Mouse (Mus musculus): Measurements from ENCODE around the gene Rgs6. TPM values are rescaled to one million over a fixed set of nuclear protein-coding genes. Genes with fewer than 3 reads are reported as not detected.

Gene Rgs6
- polyA plus RNA-seq, 1 experiment from 2014 or later, result 2.6 TPM

- Histone ChIP-seq H3K4me1 (ENCODE audit: control insufficient read depth, insufficient read depth, low read length) (no peaks in the 10 kb centered on the region), H3K9ac (ENCODE audit: low read depth, low read length) (no peak overlapping the region), H3K27me3 (replicated peaks; ENCODE audit: control insufficient read depth, insufficient read depth, low read length) (no peaks in the 10 kb centered on the region), H3K9me3 (ENCODE audit: control insufficient read depth, low read length) (no peaks in the 10 kb centered on the region), H3K4me3 (ENCODE audit: low read depth, low read length) (no peak overlapping the region), H3K4me2 (ENCODE audit: low read depth, low read length) (no peak overlapping the region), H3K36me3 (ENCODE audit: control insufficient read depth, insufficient read depth, low read length) (no peaks in the 10 kb centered on the region), H3K27ac (replicated peaks; ENCODE audit: low read depth, low read length) (no peak overlapping the region)
- DNase-seq (ENCODE audit: low spot score) (no peak), ATAC-seq (ENCODE audit: low read depth) (no peak)
- WGBS, result 67% methylated on average over 6 of the region's 6 CpGs
Measured at GRCm38 (mm10) chr12:82819328-82819727, 231.2 kb downstream of the Rgs6 start.

GRCm38 (mm10) chr12:82819991-82820390, 231.9 kb downstream of the Rgs6 start:
- no peak overlapping the region for H3K4me3 ChIP-seq (ENCODE audit: low read depth, low read length)
- no peak overlapping the region for H3K9ac ChIP-seq (ENCODE audit: low read depth, low read length)
- ATAC-seq (ENCODE audit: low read depth), result no peak
- H3K4me1 ChIP-seq (ENCODE audit: control insufficient read depth, insufficient read depth, low read length), result no peaks in the 10 kb centered on the region
- H3K36me3 ChIP-seq (ENCODE audit: control insufficient read depth, insufficient read depth, low read length), result no peaks in the 10 kb centered on the region
- H3K4me2 ChIP-seq (ENCODE audit: low read depth, low read length), result no peak overlapping the region
- 80% methylated on average over 6 of the region's 6 CpGs for WGBS
- no peaks in the 10 kb centered on the region for H3K27me3 ChIP-seq (replicated peaks; ENCODE audit: control insufficient read depth, insufficient read depth, low read length)
- no peak for DNase-seq (ENCODE audit: low spot score)
- no peaks in the 10 kb centered on the region for H3K9me3 ChIP-seq (ENCODE audit: control insufficient read depth, low read length)
- H3K27ac ChIP-seq (replicated peaks; ENCODE audit: low read depth, low read length), result no peak overlapping the region

GRCm38 (mm10) chr12:82822821-82823620, 234.9 kb downstream of the Rgs6 start:
- no peak overlapping the region for H3K27ac ChIP-seq (replicated peaks; ENCODE audit: low read depth, low read length)
- no peaks in the 10 kb centered on the region for H3K27me3 ChIP-seq (replicated peaks; ENCODE audit: control insufficient read depth, insufficient read depth, low read length)
- no peaks in the 10 kb centered on the region for H3K4me1 ChIP-seq (ENCODE audit: control insufficient read depth, insufficient read depth, low read length)
- H3K9me3 ChIP-seq (ENCODE audit: control insufficient read depth, low read length), result no peaks in the 10 kb centered on the region
- no peak overlapping the region for H3K9ac ChIP-seq (ENCODE audit: low read depth, low read length)
- H3K4me2 ChIP-seq (ENCODE audit: low read depth, low read length), result no peak overlapping the region
- no peaks in the 10 kb centered on the region for H3K36me3 ChIP-seq (ENCODE audit: control insufficient read depth, insufficient read depth, low read length)
- no peak overlapping the region for H3K4me3 ChIP-seq (ENCODE audit: low read depth, low read length)
- ATAC-seq (ENCODE audit: low read depth) (no peak), DNase-seq (ENCODE audit: low spot score) (no peak)
- 77% methylated on average over 3 of the region's 3 CpGs for WGBS

- Histone ChIP-seq H3K36me3 (ENCODE audit: control insufficient read depth, insufficient read depth, low read length) (no peaks in the 10 kb centered on the region), H3K27ac (replicated peaks; ENCODE audit: low read depth, low read length) (no peak overlapping the region), H3K27me3 (replicated peaks; ENCODE audit: control insufficient read depth, insufficient read depth, low read length) (no peaks in the 10 kb centered on the region), H3K4me3 (ENCODE audit: low read depth, low read length) (no peak overlapping the region), H3K9ac (ENCODE audit: low read depth, low read length) (no peak overlapping the region), H3K4me2 (ENCODE audit: low read depth, low read length) (no peak overlapping the region), H3K4me1 (ENCODE audit: control insufficient read depth, insufficient read depth, low read length) (no peaks in the 10 kb centered on the region), H3K9me3 (ENCODE audit: control insufficient read depth, low read length) (no peaks in the 10 kb centered on the region)
- DNase-seq (ENCODE audit: low spot score) (no peak), ATAC-seq (ENCODE audit: low read depth) (no peak)
- 76% methylated on average over 8 of the region's 8 CpGs for whole genome bisulfite sequencing
Measured at GRCm38 (mm10) chr12:82830333-82830732, 242.2 kb downstream of the Rgs6 start.

DNA sequence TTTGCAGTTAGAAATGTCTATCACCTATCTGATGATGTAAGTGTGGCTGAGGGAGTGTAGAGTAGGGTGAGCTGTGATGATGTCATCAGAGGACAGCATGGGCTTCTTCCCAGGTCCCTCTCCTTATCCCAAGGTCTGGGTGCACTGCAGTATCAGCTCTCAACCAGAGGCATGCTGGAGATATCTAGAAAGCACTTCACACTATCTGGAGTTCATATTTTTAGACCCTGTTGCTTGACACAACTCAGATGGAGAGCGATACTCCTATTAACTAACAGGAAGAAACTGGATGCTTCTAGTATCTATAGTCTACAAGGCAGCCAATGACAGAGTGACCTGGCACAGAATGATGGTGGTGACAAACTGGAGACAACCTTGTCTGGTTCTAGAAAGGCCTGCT, 250.5 kb downstream of the Rgs6 start:
- DNase-seq (ENCODE audit: low spot score) (no peak), ATAC-seq (ENCODE audit: low read depth) (no peak)
- no peaks in the 10 kb centered on the region for H3K9me3 ChIP-seq (ENCODE audit: control insufficient read depth, low read length)
- no peaks in the 10 kb centered on the region for H3K36me3 ChIP-seq (ENCODE audit: control insufficient read depth, insufficient read depth, low read length)
- H3K27ac ChIP-seq (replicated peaks; ENCODE audit: low read depth, low read length), result no peak overlapping the region
- H3K4me2 ChIP-seq (ENCODE audit: low read depth, low read length), result no peak overlapping the region
- 100% methylated on average over 1 of the region's 1 CpGs for WGBS
- 0 out of 2 replicates have a peak, but pooled peaks cover 5% of the 10 kb centered on the region for H3K4me1 ChIP-seq (ENCODE audit: control insufficient read depth, insufficient read depth, low read length)
- H3K27me3 ChIP-seq (replicated peaks; ENCODE audit: control insufficient read depth, insufficient read depth, low read length), result no peaks in the 10 kb centered on the region
- H3K9ac ChIP-seq (ENCODE audit: low read depth, low read length), result no peak overlapping the region
- no peak overlapping the region for H3K4me3 ChIP-seq (ENCODE audit: low read depth, low read length)

- WGBS, result 35% methylated on average over 6 of the region's 6 CpGs
- no peak overlapping the region for H3K9ac ChIP-seq (ENCODE audit: low read depth, low read length)
- 0 out of 2 replicates have a peak, but pooled peaks cover 5% of the 10 kb centered on the region for H3K4me1 ChIP-seq (ENCODE audit: control insufficient read depth, insufficient read depth, low read length)
- H3K36me3 ChIP-seq (ENCODE audit: control insufficient read depth, insufficient read depth, low read length), result no peaks in the 10 kb centered on the region
- no peak overlapping the region for H3K4me3 ChIP-seq (ENCODE audit: low read depth, low read length)
- H3K9me3 ChIP-seq (ENCODE audit: control insufficient read depth, low read length), result peaks cover 5% of the 10 kb centered on the region; the same call in 1 of the 2 replicates
- H3K27me3 ChIP-seq (replicated peaks; ENCODE audit: control insufficient read depth, insufficient read depth, low read length), result no peaks in the 10 kb centered on the region
- no peak for ATAC-seq (ENCODE audit: low read depth)
- peak; percentile 67 for DNase-seq (ENCODE audit: low spot score)
- no peak overlapping the region for H3K27ac ChIP-seq (replicated peaks; ENCODE audit: low read depth, low read length)
- H3K4me2 ChIP-seq (ENCODE audit: low read depth, low read length), result no peak overlapping the region
Measured at GRCm38 (mm10) chr12:82841566-82841965, 253.5 kb downstream of the Rgs6 start.

- Histone ChIP-seq H3K4me1 (ENCODE audit: control insufficient read depth, insufficient read depth, low read length) (no peaks in the 10 kb centered on the region), H3K9me3 (ENCODE audit: control insufficient read depth, low read length) (peaks cover 5% of the 10 kb centered on the region; the same call in 1 of the 2 replicates), H3K4me3 (ENCODE audit: low read depth, low read length) (no peak overlapping the region), H3K36me3 (ENCODE audit: control insufficient read depth, insufficient read depth, low read length) (no peaks in the 10 kb centered on the region), H3K9ac (ENCODE audit: low read depth, low read length) (no peak overlapping the region), H3K27ac (replicated peaks; ENCODE audit: low read depth, low read length) (no peak overlapping the region), H3K4me2 (ENCODE audit: low read depth, low read length) (no peak overlapping the region), H3K27me3 (replicated peaks; ENCODE audit: control insufficient read depth, insufficient read depth, low read length) (no peaks in the 10 kb centered on the region)
- ATAC-seq (ENCODE audit: low read depth) (no peak), DNase-seq (ENCODE audit: low spot score) (peak; percentile 29)
- WGBS, result 59% methylated on average over 3 of the region's 3 CpGs
Measured at GRCm38 (mm10) chr12:82848304-82848872, 260.3 kb downstream of the Rgs6 start.

DNA sequence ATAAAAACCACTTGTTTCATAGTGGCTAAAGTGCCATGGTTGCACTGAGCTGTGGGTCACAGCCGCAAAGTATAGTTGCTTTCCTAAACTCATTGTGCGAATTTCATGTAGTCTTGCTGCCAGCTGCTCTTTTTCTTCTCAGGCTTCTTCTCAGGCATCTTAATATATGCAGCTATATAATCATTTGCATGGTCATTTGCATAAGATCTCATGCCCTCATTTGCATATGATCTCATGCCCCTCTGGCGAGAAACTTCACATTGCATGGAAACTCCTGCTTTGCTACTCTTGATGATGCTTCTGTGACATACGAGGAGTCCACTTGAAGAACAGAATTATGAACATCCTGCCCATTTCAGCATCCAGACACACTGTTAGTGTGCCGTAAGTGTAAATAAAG, 266.8 kb downstream of the Rgs6 start:
- no peak for DNase-seq (ENCODE audit: low spot score)
- 83% methylated on average over 5 of the region's 5 CpGs for WGBS
- no peak for ATAC-seq (ENCODE audit: low read depth)
- no peaks in the 10 kb centered on the region for H3K4me1 ChIP-seq (ENCODE audit: control insufficient read depth, insufficient read depth, low read length)
- H3K4me2 ChIP-seq (ENCODE audit: low read depth, low read length), result no peak overlapping the region
- H3K9ac ChIP-seq (ENCODE audit: low read depth, low read length), result no peak overlapping the region
- H3K4me3 ChIP-seq (ENCODE audit: low read depth, low read length), result no peak overlapping the region
- H3K27ac ChIP-seq (replicated peaks; ENCODE audit: low read depth, low read length), result no peak overlapping the region
- H3K36me3 ChIP-seq (ENCODE audit: control insufficient read depth, insufficient read depth, low read length), result no peaks in the 10 kb centered on the region
- no peaks in the 10 kb centered on the region for H3K27me3 ChIP-seq (replicated peaks; ENCODE audit: control insufficient read depth, insufficient read depth, low read length)
- H3K9me3 ChIP-seq (ENCODE audit: control insufficient read depth, low read length), result no peaks in the 10 kb centered on the region
